Mouse (Mus musculus): ENCODE data around the gene Ccdc141.

Ccdc141 gene

GRCm38 (mm10) chr2:76970204-76970603 is 200.2 kb downstream of the Ccdc141 start:
- DNase-seq: no peak

- DNase-seq: no peak
Observed at GRCm38 (mm10) chr2:76969637-76970036, 200.8 kb downstream of the Ccdc141 start.

GRCm38 (mm10) chr2:76968919-76969318 is 201.5 kb downstream of the Ccdc141 start:
- DNase-seq: peak; percentile 64

GRCm38 (mm10) chr2:76966582-76966981 is 203.9 kb downstream of the Ccdc141 start:
- DNase-seq: no peak

DNA sequence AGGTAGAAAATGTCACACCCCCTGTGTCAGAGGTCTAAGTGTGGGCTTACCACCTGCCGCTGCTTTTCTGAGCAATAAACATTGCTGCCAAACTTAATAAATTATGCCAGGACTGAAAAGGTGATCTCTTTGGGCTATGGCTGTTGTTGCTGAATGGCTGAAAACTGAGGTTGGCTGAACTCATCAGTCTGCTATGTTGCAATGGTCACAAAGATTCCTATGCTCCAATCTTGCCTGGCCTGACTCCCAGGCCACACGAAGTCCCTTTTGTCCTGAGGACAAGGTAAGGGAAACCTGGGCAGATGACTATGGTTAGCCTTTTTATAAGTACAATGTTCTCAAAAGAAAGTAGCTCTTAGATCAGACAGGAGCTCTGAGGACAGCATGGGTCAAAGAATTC is 204.4 kb downstream of the Ccdc141 start:
- DNase-seq: no peak

- no peak for DNase-seq
Observed at GRCm38 (mm10) chr2:76965542-76965941, 204.9 kb downstream of the Ccdc141 start.

GRCm38 (mm10) chr2:76962045-76962432 is 208.4 kb downstream of the Ccdc141 start:
- no peak for DNase-seq

- DNase-seq: no peak
Observed at GRCm38 (mm10) chr2:76961420-76962044, 208.9 kb downstream of the Ccdc141 start.

All from kidney, adult 11 months (tissue).